ENCODE assay signal across 13 mouse cellular contexts in the genomic region with DNA sequence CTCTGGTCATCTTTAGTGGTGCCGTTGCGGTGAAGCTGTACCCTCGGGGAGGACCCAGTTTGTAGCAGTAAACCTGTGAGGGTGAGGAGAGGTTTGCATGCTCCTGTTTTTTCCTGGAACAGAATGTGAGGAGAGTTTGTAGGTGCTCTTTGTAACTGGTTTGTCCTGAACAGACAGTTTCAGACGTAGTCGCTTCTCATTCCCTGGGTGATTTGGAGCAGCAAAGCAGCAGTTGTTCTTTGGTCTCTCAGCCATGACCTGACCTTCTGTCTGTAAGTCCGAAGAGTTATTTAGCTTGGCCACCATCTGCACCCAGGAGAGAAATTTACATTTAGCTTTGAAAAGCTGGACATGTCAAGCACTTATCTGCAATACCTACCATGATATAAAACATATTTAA.
DNase-seq lines count a peak whose midpoint lies in the region; ATAC-seq and TF ChIP-seq lines count a peak whose summit lies in the region.
"Had no signal": no experiment of that assay in that cellular context is flagged by ENCODE, and none has a peak within 500 bp of the region (broad histone marks: within the 10 kb centered on the region; RNA-seq: fewer than 3 reads in every experiment).

No protein-coding gene starts in this region.

- TF ChIP-seq CTCF in layer of hippocampus, adult 2 months (conservative IDR thresholded peaks at IDR 0.05): no peak

- no peaks in the 10 kb centered on the region for H3K27me3 ChIP-seq in embryonic facial prominence, embryonic 11.5 days (ENCODE audit: control insufficient read depth, insufficient read depth, low read length)
- no peaks in the 10 kb centered on the region for H3K27me3 ChIP-seq in hindbrain, embryonic 13.5 days
- no peaks in the 10 kb centered on the region for H3K27me3 ChIP-seq in neural tube, embryonic 13.5 days
- no peaks in the 10 kb centered on the region for H3K27me3 ChIP-seq in kidney, embryonic 16.5 days (ENCODE audit: insufficient read depth, low read length)
- H3K27me3 ChIP-seq: intestine, embryonic 15.5 days had no signal

- no peaks in the 10 kb centered on the region for H3K4me1 ChIP-seq in embryonic facial prominence, embryonic 11.5 days (ENCODE audit: control insufficient read depth, insufficient read depth, low read length)
- peaks cover 9% of the 10 kb centered on the region for H3K4me1 ChIP-seq in hindbrain, embryonic 13.5 days (replicated peaks)
- H3K4me1 ChIP-seq in neural tube, embryonic 13.5 days (replicated peaks): peaks cover 12% of the 10 kb centered on the region
- H3K4me1 ChIP-seq in kidney, embryonic 16.5 days (ENCODE audit: insufficient read depth, low read length): no peaks in the 10 kb centered on the region
- H3K4me1 ChIP-seq: intestine, embryonic 15.5 days had no signal

- no peak overlapping the region for H3K4me3 ChIP-seq in layer of hippocampus, adult 2 months
- H3K4me3 ChIP-seq in embryonic facial prominence, embryonic 11.5 days (ENCODE audit: low read depth, low read length): no peak overlapping the region
- H3K4me3 ChIP-seq in hindbrain, embryonic 13.5 days: no peak overlapping the region
- no peak overlapping the region for H3K4me3 ChIP-seq in neural tube, embryonic 13.5 days
- no peak overlapping the region for H3K4me3 ChIP-seq in kidney, embryonic 16.5 days (ENCODE audit: low read length)
- H3K4me3 ChIP-seq: intestine, embryonic 15.5 days had no signal

- 38% methylated on average over 6 of the region's 6 CpGs for WGBS in embryonic facial prominence, embryonic 11.5 days
- WGBS in hindbrain, embryonic 13.5 days: 17% methylated on average over 6 of the region's 6 CpGs
- 10% methylated on average over 6 of the region's 6 CpGs for WGBS in neural tube, embryonic 13.5 days
- 39% methylated on average over 6 of the region's 6 CpGs for WGBS in kidney, embryonic 16.5 days

- no peaks in the 10 kb centered on the region for H3K36me3 ChIP-seq in embryonic facial prominence, embryonic 11.5 days (replicated peaks; ENCODE audit: control insufficient read depth, insufficient read depth, low read depth, low read length)
- H3K36me3 ChIP-seq in hindbrain, embryonic 13.5 days: no peaks in the 10 kb centered on the region
- no peaks in the 10 kb centered on the region for H3K36me3 ChIP-seq in neural tube, embryonic 13.5 days
- no peaks in the 10 kb centered on the region for H3K36me3 ChIP-seq in kidney, embryonic 16.5 days (ENCODE audit: insufficient read depth, low read length)
- H3K36me3 ChIP-seq: intestine, embryonic 15.5 days had no signal

- H3K9ac ChIP-seq in embryonic facial prominence, embryonic 11.5 days (replicated peaks; ENCODE audit: low read length): no peak overlapping the region
- H3K9ac ChIP-seq in hindbrain, embryonic 13.5 days: no peak overlapping the region
- H3K9ac ChIP-seq in neural tube, embryonic 13.5 days: no peak overlapping the region
- H3K9ac ChIP-seq in kidney, embryonic 16.5 days (replicated peaks; ENCODE audit: low read length): no peak overlapping the region
- H3K9ac ChIP-seq: intestine, embryonic 15.5 days had no signal

- H3K27ac ChIP-seq in layer of hippocampus, adult 2 months: peak overlapping the region; percentile 58
- peak overlapping the region; percentile 28; the same call in 1 of the 2 replicates for H3K27ac ChIP-seq in embryonic facial prominence, embryonic 11.5 days (replicated peaks; ENCODE audit: low read depth, low read length)
- H3K27ac ChIP-seq in hindbrain, embryonic 13.5 days: peak overlapping the region; percentile 35; the same call in 1 of the 2 replicates
- 0 out of 2 replicates have a peak overlapping the region, but pooled peaks have one; percentile 18 for H3K27ac ChIP-seq in neural tube, embryonic 13.5 days (replicated peaks)
- H3K27ac ChIP-seq in kidney, embryonic 16.5 days (ENCODE audit: low read length): no peak overlapping the region
- H3K27ac ChIP-seq: intestine, embryonic 15.5 days had no signal

- no peaks in the 10 kb centered on the region for H3K9me3 ChIP-seq in embryonic facial prominence, embryonic 11.5 days (replicated peaks; ENCODE audit: control insufficient read depth, low read length)
- no peaks in the 10 kb centered on the region for H3K9me3 ChIP-seq in hindbrain, embryonic 13.5 days
- H3K9me3 ChIP-seq in neural tube, embryonic 13.5 days: no peaks in the 10 kb centered on the region
- no peaks in the 10 kb centered on the region for H3K9me3 ChIP-seq in kidney, embryonic 16.5 days (ENCODE audit: low read length)
- H3K9me3 ChIP-seq: G1E; intestine, embryonic 15.5 days had no signal

- no peak for DNase-seq in layer of hippocampus, adult 2 months (ENCODE audit: low spot score in 2 of 2)
- no peak for DNase-seq in layer of hippocampus, adult 9-11 months
- DNase-seq in embryonic facial prominence, embryonic 11.5 days (ENCODE audit: low spot score): no peak
- no peak for DNase-seq in kidney, postnatal 36 days
- DNase-seq in gastrocnemius, postnatal 25 days: no peak
- DNase-seq: heart, adult 18-20 months; kidney, postnatal 25 days had no signal

- H3K4me2 ChIP-seq in embryonic facial prominence, embryonic 11.5 days (ENCODE audit: low read depth, low read length): no peak overlapping the region
- no peak overlapping the region for H3K4me2 ChIP-seq in hindbrain, embryonic 13.5 days
- H3K4me2 ChIP-seq in neural tube, embryonic 13.5 days: no peak overlapping the region
- H3K4me2 ChIP-seq in kidney, embryonic 16.5 days (replicated peaks; ENCODE audit: low read depth, low read length): no peak overlapping the region
- H3K4me2 ChIP-seq: intestine, embryonic 15.5 days had no signal

- no peak for ATAC-seq in embryonic facial prominence, embryonic 11.5 days (replicated peaks; ENCODE audit: insufficient number of reproducible peaks, low FRiP score, low TSS enrichment, low read depth)
- no peak for ATAC-seq in hindbrain, embryonic 13.5 days (ENCODE audit: low FRiP score)
- no peak; the same call in 1 of the 2 replicates for ATAC-seq in neural tube, embryonic 13.5 days (ENCODE audit: low read depth)
- no peak for ATAC-seq in kidney, embryonic 16.5 days (ENCODE audit: low FRiP score, low TSS enrichment)
- ATAC-seq: intestine, embryonic 15.5 days; lung, postnatal 0 days had no signal
